Mouse (Mus musculus): ENCODE measurements around the gene Nsun3. TPM values are rescaled to one million over a fixed set of nuclear protein-coding genes. Genes with fewer than 3 reads are reported as not detected.

Gene Nsun3
- total and polyA plus RNA-seq, 2 experiments from 2014 or later: 6.6 to 7.9 TPM

GRCm38 (mm10) chr16:62822472-62822871, 35.9 kb upstream of the Nsun3 start:
- Histone ChIP-seq H3K27ac (ENCODE audit: low read depth) (no peak overlapping the region), H3K4me2 (ENCODE audit: low read depth, low read length) (no peak overlapping the region), H3K9me3 (replicated peaks; ENCODE audit: control insufficient read depth, low read length) (no peaks in the 10 kb centered on the region), H3K27me3 (ENCODE audit: control insufficient read depth, insufficient read depth, low read length) (no peaks in the 10 kb centered on the region), H3K9ac (replicated peaks; ENCODE audit: low read depth, low read length) (no peak overlapping the region), H3K4me1 (ENCODE audit: control insufficient read depth, insufficient read depth) (no peaks in the 10 kb centered on the region), H3K36me3 (replicated peaks; ENCODE audit: control insufficient read depth, insufficient read depth, low read length) (peaks cover 8% of the 10 kb centered on the region), H3K4me3 (ENCODE audit: low read depth, low read length) (no peak overlapping the region)
- WGBS: 87% methylated on average over 6 of the region's 6 CpGs
- ATAC-seq (ENCODE audit: insufficient read depth, low read depth) (no peak), DNase-seq (ENCODE audit: low spot score) (no peak)
- TF ChIP-seq CTCF (IDR thresholded peaks at IDR 0.05; ENCODE audit: low read depth): no peak
- no peak for TF ChIP-seq EP300 (IDR thresholded peaks at IDR 0.05; ENCODE audit: low read depth)

GRCm38 (mm10) chr16:62814491-62814890, 27.9 kb upstream of the Nsun3 start, which contains the start of gene Stx19:
Gene Stx19 (plus strand): TSS chr16:62814676.
- no peak for DNase-seq (ENCODE audit: low spot score)
- H3K9me3 ChIP-seq (replicated peaks; ENCODE audit: control insufficient read depth, low read length): no peaks in the 10 kb centered on the region
- H3K9ac ChIP-seq (replicated peaks; ENCODE audit: low read depth, low read length): no peak within 1 kb of the TSS
- TF ChIP-seq CTCF (IDR thresholded peaks at IDR 0.05; ENCODE audit: low read depth) (no peak), EP300 (IDR thresholded peaks at IDR 0.05; ENCODE audit: low read depth) (no peak)
- no peaks in the 10 kb centered on the region for H3K27me3 ChIP-seq (ENCODE audit: control insufficient read depth, insufficient read depth, low read length)
- no peak for ATAC-seq (ENCODE audit: insufficient read depth, low read depth)
- 78% methylated on average over 5 of the region's 5 CpGs for WGBS
- no peaks in the 10 kb centered on the region for H3K4me1 ChIP-seq (ENCODE audit: control insufficient read depth, insufficient read depth)
- no peak within 1 kb of the TSS for H3K4me2 ChIP-seq (ENCODE audit: low read depth, low read length)
- H3K27ac ChIP-seq (ENCODE audit: low read depth): no peak within 1 kb of the TSS
- H3K36me3 ChIP-seq (replicated peaks; ENCODE audit: control insufficient read depth, insufficient read depth, low read length): peaks cover 3% of the 10 kb centered on the region; the same call in 1 of the 2 replicates
- H3K4me3 ChIP-seq (ENCODE audit: low read depth, low read length): no peak within 1 kb of the TSS

- ATAC-seq (ENCODE audit: insufficient read depth, low read depth): no peak
- Histone ChIP-seq H3K9ac (replicated peaks; ENCODE audit: low read depth, low read length) (no peak overlapping the region), H3K27ac (ENCODE audit: low read depth) (no peak overlapping the region), H3K27me3 (ENCODE audit: control insufficient read depth, insufficient read depth, low read length) (no peaks in the 10 kb centered on the region), H3K4me3 (ENCODE audit: low read depth, low read length) (no peak overlapping the region), H3K4me2 (ENCODE audit: low read depth, low read length) (no peak overlapping the region), H3K36me3 (replicated peaks; ENCODE audit: control insufficient read depth, insufficient read depth, low read length) (peaks cover 3% of the 10 kb centered on the region; the same call in 1 of the 2 replicates), H3K4me1 (ENCODE audit: control insufficient read depth, insufficient read depth) (no peaks in the 10 kb centered on the region), H3K9me3 (replicated peaks; ENCODE audit: control insufficient read depth, low read length) (no peaks in the 10 kb centered on the region)
- 87% methylated on average over 5 of the region's 5 CpGs for WGBS
- TF ChIP-seq EP300 (IDR thresholded peaks at IDR 0.05; ENCODE audit: low read depth): no peak
- no peak for TF ChIP-seq CTCF (IDR thresholded peaks at IDR 0.05; ENCODE audit: low read depth)
- DNase-seq (ENCODE audit: low spot score): no peak
Observed at GRCm38 (mm10) chr16:62813790-62814189, 27.2 kb upstream of the Nsun3 start.

GRCm38 (mm10) chr16:62810855-62811254, 24.2 kb upstream of the Nsun3 start:
- 59% methylated on average over 4 of the region's 4 CpGs for WGBS
- no peak for TF ChIP-seq EP300 (IDR thresholded peaks at IDR 0.05; ENCODE audit: low read depth)
- TF ChIP-seq CTCF (IDR thresholded peaks at IDR 0.05; ENCODE audit: low read depth): no peak

GRCm38 (mm10) chr16:62807249-62807979, 20.8 kb upstream of the Nsun3 start:
- Histone ChIP-seq H3K27me3 (ENCODE audit: control insufficient read depth, insufficient read depth, low read length) (no peaks in the 10 kb centered on the region), H3K4me1 (ENCODE audit: control insufficient read depth, insufficient read depth) (no peaks in the 10 kb centered on the region), H3K36me3 (replicated peaks; ENCODE audit: control insufficient read depth, insufficient read depth, low read length) (peaks cover 17% of the 10 kb centered on the region), H3K9me3 (replicated peaks; ENCODE audit: control insufficient read depth, low read length) (no peaks in the 10 kb centered on the region), H3K9ac (replicated peaks; ENCODE audit: low read depth, low read length) (no peak overlapping the region), H3K4me2 (ENCODE audit: low read depth, low read length) (no peak overlapping the region), H3K4me3 (ENCODE audit: low read depth, low read length) (no peak overlapping the region), H3K27ac (ENCODE audit: low read depth) (peak overlapping the region; percentile 41; the same call in 1 of the 2 replicates)
- ATAC-seq (ENCODE audit: insufficient read depth, low read depth) (peak; percentile 51), DNase-seq (ENCODE audit: low spot score) (no peak)
- no peak for TF ChIP-seq CTCF (IDR thresholded peaks at IDR 0.05; ENCODE audit: low read depth)
- no peak for TF ChIP-seq EP300 (IDR thresholded peaks at IDR 0.05; ENCODE audit: low read depth)
- 58% methylated on average over 8 of the region's 8 CpGs for WGBS

More at GRCm38 (mm10) chr16:62810855-62811254, 24.2 kb upstream of the Nsun3 start:
- no peak overlapping the region for H3K4me2 ChIP-seq (ENCODE audit: low read depth, low read length)
- no peak overlapping the region for H3K4me3 ChIP-seq (ENCODE audit: low read depth, low read length)
- no peaks in the 10 kb centered on the region for H3K27me3 ChIP-seq (ENCODE audit: control insufficient read depth, insufficient read depth, low read length)
- no peaks in the 10 kb centered on the region for H3K36me3 ChIP-seq (replicated peaks; ENCODE audit: control insufficient read depth, insufficient read depth, low read length)
- H3K9ac ChIP-seq (replicated peaks; ENCODE audit: low read depth, low read length): no peak overlapping the region
- H3K4me1 ChIP-seq (ENCODE audit: control insufficient read depth, insufficient read depth): no peaks in the 10 kb centered on the region
- H3K27ac ChIP-seq (ENCODE audit: low read depth): no peak overlapping the region
- H3K9me3 ChIP-seq (replicated peaks; ENCODE audit: control insufficient read depth, low read length): no peaks in the 10 kb centered on the region
- DNase-seq (ENCODE audit: low spot score): no peak
- no peak for ATAC-seq (ENCODE audit: insufficient read depth, low read depth)
